Mouse (Mus musculus): Measurements from ENCODE around the gene Xpa.
"Not testable (repeated sequence)": the region's sequence is repeated elsewhere in the genome, so short reads cannot be mapped to it uniquely, and the experiment has no call there.

Xpa gene

DNA sequence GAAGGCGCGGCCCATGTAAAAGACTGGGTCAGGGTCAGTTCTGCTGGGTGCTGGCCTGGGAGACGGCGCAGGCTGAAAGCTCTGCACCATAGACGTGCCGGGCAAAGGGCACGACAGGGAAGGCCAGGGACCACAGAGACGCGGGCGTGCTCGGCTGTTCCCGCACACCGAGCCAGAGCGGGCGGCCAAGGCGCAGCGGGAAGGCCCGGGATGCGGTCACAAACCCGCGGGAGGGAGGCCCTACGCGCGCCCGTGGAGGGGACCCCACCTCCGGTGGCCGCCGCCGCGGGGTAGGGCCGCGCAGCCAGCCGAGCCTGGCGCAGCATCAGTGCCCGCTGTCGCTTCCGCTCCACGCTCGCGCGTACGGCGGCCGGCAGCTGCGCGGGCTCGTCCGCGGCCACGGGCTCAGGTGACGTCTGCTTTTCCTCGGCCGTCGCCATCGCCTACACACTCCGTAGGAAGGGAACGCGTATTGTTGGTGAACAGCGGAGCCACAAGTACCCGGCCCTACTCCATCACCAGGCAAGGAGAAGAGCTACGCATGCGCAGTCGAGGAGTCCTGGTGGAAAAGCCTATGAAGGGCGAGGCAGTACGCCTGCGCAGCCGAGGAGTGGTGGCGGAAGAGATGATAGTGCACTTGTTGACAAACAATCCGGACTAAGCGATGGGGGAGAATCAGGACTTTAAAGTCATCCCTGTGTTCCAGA lies at the start of gene Xpa:
Xpa (minus strand) TSS at position 531 of the 707 bp plus-strand sequence.
- peak; percentile 92 for DNase-seq (ENCODE audit: low spot score)

DNA sequence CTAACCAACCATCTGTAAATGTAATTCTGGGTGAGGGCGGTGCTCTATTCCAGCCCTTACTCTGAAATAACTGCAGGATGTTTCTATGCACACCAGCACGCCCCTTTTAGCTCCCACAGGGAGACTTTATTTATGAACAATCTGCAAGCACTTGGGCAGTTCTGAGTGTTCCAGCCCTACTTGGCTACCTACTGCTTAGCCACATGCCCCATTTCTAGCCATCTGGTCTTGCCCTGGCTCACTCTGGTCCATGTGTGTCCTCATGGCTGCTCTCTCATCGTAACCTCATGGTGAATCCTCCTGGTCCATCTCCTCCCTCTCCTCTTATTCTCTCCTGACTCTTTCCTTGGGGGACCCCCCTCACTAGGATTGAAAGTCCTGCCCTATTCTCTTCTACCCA lies 39.8 kb upstream of the Xpa start:
- DNase-seq (ENCODE audit: low spot score), result no peak

DNA sequence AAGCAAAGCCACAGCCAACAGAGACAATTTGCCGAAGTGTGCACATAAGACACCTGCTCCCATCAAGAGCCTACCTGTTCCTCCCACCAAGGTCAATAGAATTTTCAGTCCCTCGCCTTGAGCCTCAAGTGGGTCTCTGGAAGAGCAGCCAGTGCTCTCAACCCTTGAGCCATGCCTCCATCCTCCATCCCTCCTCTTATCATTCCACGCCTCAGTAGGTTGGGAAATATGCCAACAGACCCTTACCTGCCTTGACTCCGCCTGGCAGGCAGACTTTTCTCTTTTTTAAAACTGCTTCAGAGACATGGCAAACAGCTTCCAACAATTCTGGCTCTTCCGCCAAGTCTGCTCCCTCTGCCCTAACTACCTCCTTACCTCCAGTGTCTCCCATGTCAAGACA lies 38.6 kb upstream of the Xpa start:
- no peak for DNase-seq (ENCODE audit: low spot score)

DNA sequence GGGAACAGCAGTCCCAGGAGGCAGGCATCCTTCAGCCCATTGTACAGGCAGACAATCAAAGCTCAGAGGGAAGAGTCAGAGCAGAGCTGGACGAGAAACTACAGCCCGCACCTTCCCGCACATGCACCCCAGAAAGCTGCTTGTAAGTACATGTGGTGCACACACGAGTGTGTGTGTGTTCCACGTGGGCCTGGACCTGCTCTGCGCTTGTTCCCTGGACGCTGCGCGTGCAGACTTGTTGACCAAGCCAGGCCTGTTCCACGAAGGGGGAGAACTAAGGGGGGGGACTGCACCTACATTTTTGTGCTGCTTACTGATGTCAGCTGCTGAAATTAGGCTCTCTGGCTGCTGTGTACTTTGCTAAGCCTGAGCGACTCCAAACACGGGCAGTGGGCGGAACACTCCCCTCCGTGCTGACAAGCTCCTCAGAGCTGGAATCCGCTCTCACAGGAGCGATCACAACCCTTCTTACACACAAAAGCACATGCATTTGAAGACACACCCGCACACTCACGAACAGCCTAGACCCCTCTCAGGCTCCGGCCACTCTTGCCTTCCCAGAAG lies 30.9 kb upstream of the Xpa start:
- no peak for DNase-seq (ENCODE audit: low spot score)

DNA sequence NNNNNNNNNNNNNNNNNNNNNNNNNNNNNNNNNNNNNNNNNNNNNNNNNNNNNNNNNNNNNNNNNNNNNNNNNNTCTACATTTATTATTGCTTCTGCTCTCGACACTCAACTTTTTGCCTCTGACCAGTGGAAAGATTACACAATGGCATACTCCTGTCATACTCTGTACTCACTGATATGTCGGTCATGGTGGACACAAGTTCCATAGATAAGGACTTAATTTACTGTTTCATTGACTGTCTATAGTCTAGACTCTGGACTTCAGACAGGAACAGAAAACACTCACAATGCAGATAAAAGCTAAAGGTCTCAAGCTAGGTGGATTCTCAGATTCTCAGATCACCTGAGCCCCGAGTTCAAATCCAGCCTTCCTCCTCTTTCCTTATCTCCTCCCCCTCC lies 25.0 kb upstream of the Xpa start:
- no peak for DNase-seq (ENCODE audit: low spot score)

DNA sequence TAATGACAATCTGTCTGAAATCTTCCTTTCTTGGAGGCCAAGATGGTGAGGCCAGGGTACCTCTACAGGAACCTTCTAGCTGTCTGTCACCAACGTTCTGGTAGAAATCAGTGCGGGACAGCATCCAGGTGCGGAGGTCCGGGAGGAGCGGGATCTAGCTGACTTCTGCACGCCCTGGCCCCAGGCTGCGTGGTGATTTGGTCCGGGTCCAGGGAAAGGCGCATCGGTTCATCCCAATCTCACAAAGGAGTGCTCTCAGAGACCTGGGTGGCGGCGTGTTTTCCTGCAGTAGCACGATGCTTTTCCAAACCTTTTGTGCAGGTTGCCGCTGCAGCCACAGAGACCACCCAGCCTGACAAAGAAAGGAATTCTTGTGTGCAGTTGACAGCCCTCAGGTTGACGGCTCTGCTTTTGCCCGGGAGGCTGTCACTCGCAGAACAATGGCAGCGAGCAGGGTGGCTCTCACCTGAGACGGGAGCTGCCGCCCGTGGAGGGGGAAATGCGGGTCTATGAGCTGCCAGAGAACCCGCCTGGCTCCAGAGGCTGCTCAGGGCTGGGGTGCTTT lies 6.5 kb upstream of the Xpa start:
- DNase-seq (ENCODE audit: low spot score), result no peak

DNA sequence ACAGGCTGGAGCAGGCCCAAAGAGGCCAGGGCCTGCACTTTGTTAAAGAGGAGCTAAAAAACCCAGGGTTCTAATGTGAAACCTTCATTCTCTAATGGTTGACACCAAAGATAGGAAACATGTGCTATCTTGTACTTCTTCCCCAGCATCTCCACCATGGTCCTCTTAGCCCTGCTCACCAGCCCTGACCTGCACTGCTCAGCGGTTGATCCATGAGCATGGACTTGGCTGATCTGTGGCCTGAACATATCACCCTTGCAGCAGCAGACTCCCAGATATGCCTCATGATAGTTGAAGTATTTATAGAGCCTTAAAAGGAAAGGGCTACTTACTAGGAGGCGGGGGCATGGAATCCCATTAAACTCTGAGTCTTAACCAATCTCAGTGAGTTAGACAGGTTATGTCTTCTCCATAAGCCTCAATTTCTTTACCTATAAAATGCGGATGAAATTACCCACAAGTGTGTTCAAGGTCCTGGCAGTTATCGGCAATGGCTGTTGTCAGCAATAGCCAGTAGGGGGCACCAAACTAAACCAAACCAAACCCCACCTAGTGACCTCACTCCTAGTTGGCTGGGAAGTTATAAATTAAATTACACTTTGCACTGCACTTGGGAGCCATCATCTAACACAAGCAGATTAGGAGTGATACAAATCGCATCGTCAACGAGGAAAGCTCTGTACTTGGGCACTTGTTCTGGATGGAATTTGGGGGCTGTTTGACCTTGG lies 5.9 kb upstream of the Xpa start:
- peak; percentile 46 for DNase-seq (ENCODE audit: low spot score)

DNA sequence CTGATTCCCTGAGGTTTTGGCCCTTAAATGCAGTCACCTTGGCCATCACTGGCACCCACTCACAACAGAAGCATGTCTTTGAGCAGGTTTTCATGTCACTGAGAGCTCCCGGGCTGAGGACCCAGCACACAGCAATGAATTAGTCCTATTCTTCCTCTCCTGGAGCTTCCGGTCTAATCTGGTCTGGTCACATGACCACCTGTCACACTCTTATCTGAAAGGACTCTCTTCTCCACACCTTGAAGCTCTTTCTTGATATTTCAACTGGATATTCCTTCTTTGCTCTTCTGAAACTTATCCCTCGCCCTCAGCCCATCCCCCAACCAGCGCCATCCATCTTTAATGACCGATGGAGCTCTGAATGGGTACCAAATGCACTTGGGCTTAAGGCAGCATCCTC lies 2.0 kb upstream of the Xpa start:
- DNase-seq (ENCODE audit: low spot score), result no peak

DNA sequence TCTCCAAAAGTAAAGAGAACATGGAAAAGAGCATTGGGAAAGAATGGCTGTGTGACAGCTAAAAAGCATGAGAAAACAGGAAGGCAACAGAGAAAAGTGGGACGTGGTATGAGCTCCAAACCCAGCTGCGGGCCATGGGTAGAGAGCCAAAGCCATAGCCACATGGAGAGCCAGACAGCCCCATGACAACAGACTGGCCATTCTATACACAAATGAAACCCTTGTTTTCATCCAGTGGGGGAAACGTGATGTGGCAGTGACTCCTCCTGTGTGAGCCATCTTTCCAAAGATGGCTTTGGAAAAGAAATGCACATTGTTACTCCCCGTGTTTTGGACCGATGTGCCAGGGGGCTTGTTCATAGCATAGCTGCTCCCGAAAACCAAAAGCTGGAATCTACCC lies 402 bp upstream of the Xpa start:
- DNase-seq (ENCODE audit: low spot score), result no peak

DNA sequence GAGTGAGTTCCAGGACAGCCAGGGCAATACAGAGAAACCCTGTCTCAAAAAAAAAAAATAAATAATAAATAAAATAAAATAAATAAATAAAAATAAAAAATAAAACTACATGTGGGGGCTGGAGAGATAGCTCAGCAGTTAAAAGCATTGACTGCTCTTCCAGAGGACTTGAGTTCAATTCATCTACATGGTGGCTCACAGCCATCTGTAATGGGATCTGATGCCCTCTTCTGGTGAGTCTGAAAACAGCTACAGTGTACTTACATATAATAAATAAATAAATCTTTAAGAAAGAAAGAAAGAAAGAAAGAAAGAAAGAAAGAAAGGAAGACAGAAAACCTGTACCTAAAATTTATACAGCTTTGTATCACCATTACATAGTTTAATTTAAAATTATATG lies 4.1 kb downstream of the Xpa start:
- DNase-seq (ENCODE audit: low spot score), result not testable (repeated sequence)

DNA sequence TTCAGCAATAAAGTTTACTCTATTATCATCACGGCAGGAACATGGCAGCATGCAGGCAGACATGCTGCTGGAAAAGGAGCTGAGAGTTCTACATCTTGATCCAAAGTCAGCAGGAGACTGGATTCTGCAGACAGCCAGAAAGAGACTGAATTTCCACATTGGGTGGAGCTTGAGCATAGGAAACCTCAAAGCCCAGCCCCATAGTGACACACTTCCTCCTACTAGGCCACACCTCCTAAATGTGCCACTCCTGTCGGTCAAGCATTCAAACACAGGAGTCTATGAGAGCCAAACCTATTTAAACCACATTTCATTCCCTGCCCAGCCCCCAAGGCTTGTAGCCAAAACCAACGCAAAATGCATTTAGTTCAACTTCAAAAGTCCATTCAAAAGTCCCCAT lies 9.6 kb downstream of the Xpa start:
- DNase-seq (ENCODE audit: low spot score), result no peak

DNA sequence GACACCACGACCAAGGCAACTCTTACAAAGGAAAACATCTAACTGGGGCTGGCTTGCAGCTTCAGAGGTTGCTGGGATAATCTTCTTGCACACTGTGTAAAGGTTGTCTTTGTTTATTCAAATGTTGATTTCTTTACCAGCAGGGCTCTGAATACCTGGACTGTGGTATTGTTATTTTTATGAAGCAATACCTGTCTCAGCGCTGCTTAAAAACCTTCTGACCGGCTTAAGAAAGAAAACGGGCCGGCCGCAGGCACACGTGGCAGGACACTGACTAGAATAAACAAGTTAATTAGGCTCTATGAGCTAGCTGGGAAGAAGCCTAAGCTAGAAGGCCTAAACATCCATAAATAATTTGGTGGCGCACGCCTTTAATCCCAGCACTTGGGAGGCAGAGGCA lies 10.2 kb downstream of the Xpa start:
- no peak for DNase-seq (ENCODE audit: low spot score)

DNA sequence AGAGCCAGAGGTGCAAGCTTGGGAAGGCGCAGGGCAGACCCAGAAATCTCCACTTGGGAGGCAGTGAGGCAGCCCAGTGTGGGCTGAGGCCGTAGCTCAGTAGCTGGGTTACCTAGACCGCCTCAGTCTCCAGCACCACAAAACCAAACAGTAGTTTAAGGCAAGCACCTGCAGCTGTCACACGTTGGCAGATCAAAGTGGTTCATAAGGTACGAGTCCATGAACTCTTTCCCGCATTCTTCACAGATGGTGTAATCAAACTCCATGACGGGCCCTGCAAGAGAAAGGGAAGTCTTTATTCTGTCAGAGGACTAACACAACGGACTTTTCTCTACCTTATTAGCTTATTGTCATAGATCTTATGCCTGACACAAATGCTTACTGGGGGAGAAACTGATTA lies 10.7 kb downstream of the Xpa start:
- DNase-seq (ENCODE audit: low spot score), result no peak

DNA sequence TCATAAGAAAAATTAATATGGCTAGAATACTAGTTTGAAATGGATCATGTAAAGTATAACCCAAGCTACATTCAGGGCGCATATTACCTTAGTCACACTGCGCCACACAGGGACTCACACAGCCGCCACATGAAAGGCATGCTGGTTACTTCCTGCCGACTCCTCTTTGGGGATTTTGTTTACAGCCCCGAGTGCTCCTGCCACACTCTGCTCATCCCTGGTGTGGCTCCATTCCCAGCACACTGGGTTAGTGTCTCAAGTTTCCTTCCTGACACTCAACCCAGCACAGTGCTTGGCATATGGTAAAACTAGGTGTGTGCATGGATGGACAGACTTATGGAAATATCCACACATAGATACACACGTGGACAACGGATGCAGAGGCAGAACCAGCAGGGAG lies 13.9 kb downstream of the Xpa start:
- DNase-seq (ENCODE audit: low spot score), result no peak

DNA sequence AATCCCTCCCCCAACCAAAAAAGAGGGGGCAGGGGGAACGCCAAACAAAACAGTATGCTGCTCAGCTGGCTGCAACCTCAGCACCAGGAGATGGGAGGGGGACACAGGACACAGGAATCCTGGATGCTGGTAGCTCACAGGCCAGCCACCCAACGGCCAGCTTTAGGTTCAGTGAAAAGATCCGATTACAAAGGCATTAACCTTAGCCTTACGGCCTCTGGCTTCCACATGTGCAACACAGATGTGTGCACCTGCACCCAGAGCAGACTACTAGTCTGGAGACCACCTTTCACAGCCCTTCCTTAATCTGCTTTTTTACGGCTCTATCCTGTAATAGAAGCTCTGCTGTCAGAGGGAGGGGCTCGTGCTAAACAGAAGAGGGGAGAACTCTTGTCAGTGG lies 14.9 kb downstream of the Xpa start:
- DNase-seq (ENCODE audit: low spot score), result no peak

DNA sequence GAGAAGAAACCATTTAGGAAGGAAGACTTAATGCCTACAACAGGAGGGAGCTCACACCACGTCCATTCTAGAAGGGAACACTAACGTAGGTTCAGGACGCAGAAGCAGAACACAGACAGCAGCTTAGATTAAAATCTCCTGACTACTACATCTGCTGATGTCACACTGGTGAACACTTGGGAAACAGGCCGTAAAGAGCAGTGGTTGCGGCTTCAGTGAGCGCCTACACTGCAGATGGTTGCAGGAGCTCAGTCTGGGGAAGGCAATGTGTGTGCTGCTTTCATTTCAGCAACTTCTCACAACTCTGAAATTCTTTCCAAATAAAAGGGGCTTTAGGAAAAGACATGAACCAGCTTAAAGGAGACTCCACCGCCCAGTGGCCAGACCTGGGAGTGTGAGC lies 18.6 kb downstream of the Xpa start:
- DNase-seq (ENCODE audit: low spot score), result no peak

DNA sequence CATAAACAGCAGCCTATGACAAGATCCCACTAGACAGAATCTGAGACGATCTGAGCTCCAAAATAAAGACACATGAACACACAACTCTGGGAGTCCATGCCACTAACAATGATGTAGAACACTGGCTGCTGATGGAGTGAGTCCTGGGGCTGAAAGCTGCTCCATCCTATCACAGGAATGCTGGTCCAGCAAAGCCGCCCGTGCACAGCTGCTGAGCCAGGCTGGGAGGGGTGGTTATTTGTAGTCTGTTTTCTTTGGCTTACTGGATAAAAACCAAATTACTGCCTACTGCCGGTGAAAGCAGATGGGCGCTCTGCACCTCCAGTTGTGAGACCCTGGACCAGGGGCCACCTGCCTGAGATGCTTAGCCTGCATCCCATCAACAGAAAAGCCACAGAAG lies 19.1 kb downstream of the Xpa start:
- DNase-seq (ENCODE audit: low spot score), result no peak

DNA sequence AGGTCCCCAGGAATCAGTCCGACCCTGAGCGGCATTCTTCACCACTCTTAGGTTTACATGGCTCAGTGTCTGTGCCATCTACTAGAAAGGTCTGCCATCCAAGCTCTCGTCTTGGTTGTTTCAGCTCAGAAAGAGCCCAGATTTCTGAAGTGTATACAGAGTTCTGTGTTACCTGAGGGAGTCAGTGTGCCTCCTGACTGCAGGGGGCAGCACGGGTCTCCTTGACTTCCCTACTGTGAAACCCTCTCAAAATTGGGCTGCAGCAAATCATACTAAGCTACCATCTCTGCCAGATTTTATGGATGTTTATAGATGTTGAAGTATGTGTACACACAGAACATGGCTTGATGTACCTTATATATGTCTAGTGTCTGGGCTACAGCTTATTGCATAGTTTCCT lies 19.8 kb downstream of the Xpa start:
- no peak for DNase-seq (ENCODE audit: low spot score)

DNA sequence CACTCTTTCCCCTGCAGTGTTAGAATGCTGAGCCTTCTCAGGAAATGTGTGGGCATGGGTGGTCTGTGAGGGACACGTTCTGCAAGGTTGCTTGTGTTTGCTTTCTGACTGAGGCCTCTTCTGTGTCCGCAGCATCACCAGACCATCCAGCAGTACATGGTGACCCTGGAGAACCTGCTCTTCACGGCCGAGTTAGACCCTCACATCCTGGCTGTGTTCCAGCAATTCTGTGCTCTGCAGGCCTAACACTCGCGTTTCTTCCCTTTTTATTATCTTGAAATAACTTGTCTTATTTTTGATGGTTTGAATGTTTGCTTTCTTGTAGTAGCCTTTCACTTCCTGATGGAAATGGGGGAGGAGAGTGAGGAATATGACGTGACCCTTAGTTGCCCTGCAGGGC lies 24.4 kb downstream of the Xpa start:
- no peak for DNase-seq (ENCODE audit: low spot score)

DNA sequence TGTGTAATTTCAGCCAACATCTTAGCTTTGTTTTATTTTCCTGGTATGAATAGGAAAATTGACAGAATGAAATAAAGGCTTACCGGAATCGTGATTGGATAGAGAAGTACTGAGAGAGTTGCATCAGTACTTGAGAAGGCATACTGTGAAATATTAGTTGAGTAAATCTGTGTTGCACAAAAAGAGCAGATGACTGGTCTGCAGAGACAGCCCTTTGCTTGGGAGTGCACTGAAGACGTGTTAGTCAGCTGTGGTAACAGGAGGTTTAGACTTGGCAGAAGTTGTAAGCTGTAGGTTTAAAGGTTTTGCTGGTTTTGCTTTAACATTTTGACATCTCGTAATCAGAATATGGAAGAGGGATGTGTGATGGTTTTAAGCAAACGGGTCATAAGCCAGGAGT lies 30.3 kb downstream of the Xpa start:
- no peak for DNase-seq (ENCODE audit: low spot score)

DNA sequence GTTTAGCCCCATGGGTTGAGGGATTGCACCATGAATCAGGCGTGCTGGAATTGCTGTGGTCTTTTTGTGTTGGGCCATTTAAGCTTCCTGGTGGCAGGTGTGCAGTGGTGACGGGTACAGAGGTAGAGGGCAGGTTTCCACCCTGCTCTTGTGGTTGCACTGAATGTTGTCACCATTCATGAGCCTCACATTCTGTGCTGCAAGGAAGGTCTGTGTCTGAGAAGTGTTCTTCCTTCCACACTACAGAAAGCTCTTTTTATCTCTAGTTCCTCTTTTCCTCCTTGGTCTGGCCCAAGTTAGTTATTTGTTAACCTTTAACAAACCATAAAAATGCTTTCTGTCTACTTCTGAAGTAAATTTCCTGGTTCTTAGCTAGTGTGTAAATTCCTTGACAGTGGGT lies 32.1 kb downstream of the Xpa start:
- DNase-seq (ENCODE audit: low spot score), result no peak

DNA sequence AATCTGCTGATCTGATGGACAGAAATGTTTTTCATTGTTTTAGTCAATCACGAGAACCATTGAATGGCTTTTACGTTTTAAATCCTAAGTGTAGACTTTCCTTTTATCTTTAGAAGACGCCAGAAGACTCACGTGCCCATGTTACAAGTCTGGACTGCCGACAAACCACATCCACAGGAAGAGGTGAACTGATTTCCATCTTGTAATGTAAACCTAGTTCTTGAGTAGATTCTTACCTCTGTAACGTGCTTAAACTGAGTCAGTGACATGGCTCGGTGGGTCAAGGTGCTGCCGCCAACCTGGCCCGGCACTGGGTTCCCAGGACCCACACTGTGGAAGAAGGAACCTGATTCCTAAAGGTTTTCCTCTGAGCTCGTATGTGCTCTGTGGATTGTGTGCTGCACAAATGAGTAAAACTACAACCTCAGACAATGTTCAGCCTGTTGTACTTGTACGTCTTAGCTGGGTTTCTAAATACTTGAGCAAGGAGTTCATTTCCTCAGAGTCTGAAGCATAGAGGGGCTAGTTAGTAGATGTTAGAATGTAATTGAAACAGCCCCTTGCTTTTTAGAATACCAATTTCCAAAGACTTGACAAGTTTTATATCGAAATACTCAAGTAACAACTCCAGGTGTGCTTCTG lies 44.1 kb downstream of the Xpa start:
- DNase-seq (ENCODE audit: low spot score), result no peak

DNA sequence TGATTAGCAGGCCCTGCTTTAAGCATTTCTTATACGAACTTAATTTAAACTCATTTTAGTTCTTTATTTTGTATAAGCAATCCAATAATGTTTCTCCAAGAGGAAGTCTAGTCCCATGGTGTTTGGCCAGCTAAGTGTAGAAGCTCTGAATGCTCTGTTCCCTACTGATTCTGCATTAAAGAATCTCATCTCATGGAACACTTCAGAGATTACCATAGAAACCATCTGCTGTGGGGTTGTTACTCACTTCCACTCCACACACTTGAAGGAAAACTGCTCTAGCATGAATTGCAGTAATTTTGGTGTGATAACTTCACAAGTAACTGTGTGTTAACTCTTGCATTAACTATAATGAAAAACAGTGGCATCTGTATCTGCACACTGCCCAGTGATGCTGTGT lies 49.2 kb downstream of the Xpa start:
- no peak for DNase-seq (ENCODE audit: low spot score)
